Comparison of ENCODE assay signal across 17 mouse cellular contexts in the genomic region with DNA sequence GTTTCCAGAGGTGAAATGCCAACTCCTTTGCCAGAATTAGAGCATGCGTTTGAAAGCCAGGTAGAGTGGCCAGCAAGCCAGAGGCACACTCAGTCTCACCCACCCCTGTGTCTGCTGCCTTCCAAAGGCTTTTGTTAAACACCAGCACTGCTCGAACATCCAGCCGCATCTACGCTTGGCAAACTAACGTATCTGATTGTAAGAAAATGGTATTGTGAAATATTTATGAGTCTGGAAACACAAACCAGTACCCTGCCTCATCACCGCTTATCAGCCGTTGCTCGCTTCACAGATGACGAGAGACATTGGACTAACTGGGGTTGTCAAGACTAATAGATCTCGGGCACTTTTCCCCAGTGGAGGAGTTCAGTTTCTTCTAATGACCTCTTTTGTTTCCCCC.
A peak's percentile ranks its signal among the peaks of the same experiment; 100 is the strongest.
DNase-seq lines count a peak whose midpoint lies in the region; ATAC-seq lines count a peak whose summit lies in the region.
"Had no signal": no experiment of that assay in that cellular context is flagged by ENCODE, and none has a peak within 500 bp of the region (broad histone marks: within the 10 kb centered on the region; RNA-seq: fewer than 3 reads in every experiment).

No protein-coding gene starts in this region.

- H3K36me3 ChIP-seq in hindbrain, embryonic 12.5 days: no peaks in the 10 kb centered on the region
- no peaks in the 10 kb centered on the region for H3K36me3 ChIP-seq in hindbrain, embryonic 10.5 days
- no peaks in the 10 kb centered on the region for H3K36me3 ChIP-seq in hindbrain, embryonic 14.5 days (replicated peaks; ENCODE audit: control insufficient read depth, insufficient read depth)
- H3K36me3 ChIP-seq in neural tube, embryonic 11.5 days (ENCODE audit: control insufficient read depth, insufficient read depth, low read length): no peaks in the 10 kb centered on the region
- H3K36me3 ChIP-seq: G1E; heart, embryonic 13.5 days; limb, embryonic 13.5 days; liver, embryonic 15.5 days had no signal

- peaks cover 7% of the 10 kb centered on the region for H3K4me1 ChIP-seq in hindbrain, embryonic 12.5 days
- H3K4me1 ChIP-seq in hindbrain, embryonic 10.5 days (replicated peaks): peaks cover 6% of the 10 kb centered on the region; the same call in 1 of the 2 replicates
- peaks cover 7% of the 10 kb centered on the region for H3K4me1 ChIP-seq in hindbrain, embryonic 14.5 days (replicated peaks; ENCODE audit: control insufficient read depth, insufficient read depth, low read length)
- H3K4me1 ChIP-seq in neural tube, embryonic 11.5 days (ENCODE audit: control insufficient read depth, insufficient read depth, low read length): no peaks in the 10 kb centered on the region
- H3K4me1 ChIP-seq: heart, embryonic 13.5 days; limb, embryonic 13.5 days; liver, embryonic 15.5 days had no signal

- no peaks in the 10 kb centered on the region for H3K27me3 ChIP-seq in hindbrain, embryonic 12.5 days
- no peaks in the 10 kb centered on the region for H3K27me3 ChIP-seq in hindbrain, embryonic 10.5 days (ENCODE audit: insufficient read depth, poor library complexity, severe bottlenecking)
- H3K27me3 ChIP-seq in hindbrain, embryonic 14.5 days (ENCODE audit: control insufficient read depth, insufficient read depth, low read length): no peaks in the 10 kb centered on the region
- no peaks in the 10 kb centered on the region for H3K27me3 ChIP-seq in neural tube, embryonic 11.5 days (ENCODE audit: control insufficient read depth, insufficient read depth, low read length)
- H3K27me3 ChIP-seq: heart, embryonic 13.5 days; limb, embryonic 13.5 days; liver, embryonic 15.5 days had no signal

- no peak overlapping the region for H3K9ac ChIP-seq in hindbrain, embryonic 12.5 days
- H3K9ac ChIP-seq in hindbrain, embryonic 14.5 days: no peak overlapping the region
- H3K9ac ChIP-seq in neural tube, embryonic 11.5 days (ENCODE audit: low read length): no peak overlapping the region
- H3K9ac ChIP-seq: heart, embryonic 13.5 days; limb, embryonic 13.5 days; liver, embryonic 15.5 days had no signal

- H3K27ac ChIP-seq in hindbrain, embryonic 12.5 days: no peak overlapping the region
- H3K27ac ChIP-seq in hindbrain, embryonic 10.5 days: no peak overlapping the region
- H3K27ac ChIP-seq in hindbrain, embryonic 14.5 days: no peak overlapping the region
- no peak overlapping the region for H3K27ac ChIP-seq in neural tube, embryonic 11.5 days (ENCODE audit: low read depth, low read length)
- H3K27ac ChIP-seq: heart, embryonic 13.5 days; limb, embryonic 13.5 days; liver, embryonic 15.5 days had no signal

- peak; percentile 75; the same call in 1 of the 2 replicates for ATAC-seq in hindbrain, embryonic 12.5 days (ENCODE audit: low FRiP score)
- peak; percentile 62; the same call in 1 of the 2 replicates for ATAC-seq in hindbrain, embryonic 14.5 days (ENCODE audit: low FRiP score)
- ATAC-seq in neural tube, embryonic 11.5 days (ENCODE audit: insufficient read depth, low FRiP score, low TSS enrichment): 0 out of 2 replicates have a peak, but pooled peaks have one; percentile 31
- ATAC-seq: CD4-positive, CD25-positive, alpha-beta regulatory T cell, adult 4 months; intestine, postnatal 0 days; lung, postnatal 0 days had no signal

- H3K4me3 ChIP-seq in hindbrain, embryonic 12.5 days: no peak overlapping the region
- no peak overlapping the region for H3K4me3 ChIP-seq in hindbrain, embryonic 10.5 days
- no peak overlapping the region for H3K4me3 ChIP-seq in hindbrain, embryonic 14.5 days (replicated peaks; ENCODE audit: low read length)
- H3K4me3 ChIP-seq in neural tube, embryonic 11.5 days (ENCODE audit: low read depth, low read length): no peak overlapping the region
- H3K4me3 ChIP-seq: heart, embryonic 13.5 days; limb, embryonic 13.5 days; liver, embryonic 15.5 days had no signal

- no peaks in the 10 kb centered on the region for H3K9me3 ChIP-seq in hindbrain, embryonic 12.5 days (replicated peaks)
- no peaks in the 10 kb centered on the region for H3K9me3 ChIP-seq in hindbrain, embryonic 10.5 days
- H3K9me3 ChIP-seq in hindbrain, embryonic 14.5 days (ENCODE audit: control insufficient read depth, low read length): no peaks in the 10 kb centered on the region
- no peaks in the 10 kb centered on the region for H3K9me3 ChIP-seq in neural tube, embryonic 11.5 days (ENCODE audit: control insufficient read depth, low read length)
- H3K9me3 ChIP-seq: heart, embryonic 13.5 days; limb, embryonic 13.5 days; liver, embryonic 15.5 days had no signal

- WGBS in hindbrain, embryonic 12.5 days: 58% methylated on average over 10 of the region's 10 CpGs
- WGBS in hindbrain, embryonic 10.5 days: 75% methylated on average over 10 of the region's 10 CpGs
- 45% methylated on average over 10 of the region's 10 CpGs for WGBS in hindbrain, embryonic 14.5 days
- 65% methylated on average over 10 of the region's 10 CpGs for WGBS in neural tube, embryonic 11.5 days

- peak; percentile 13 for DNase-seq in cerebellum, adult 8-10 months
- DNase-seq in cerebellum, adult 11-12 months: no peak
- no peak for DNase-seq in hindbrain, embryonic 10.5 days (ENCODE audit: low spot score)
- DNase-seq in hindbrain, embryonic 14.5 days (ENCODE audit: low spot score): no peak
- peak; percentile 23 for DNase-seq in neural tube, embryonic 11.5 days (ENCODE audit: low spot score)
- no peak for DNase-seq in thymus, postnatal 36 days
- no peak for DNase-seq in lung, postnatal 14 days
- DNase-seq: heart, postnatal 36 days; kidney, postnatal 10 days had no signal

- H3K4me2 ChIP-seq in hindbrain, embryonic 12.5 days (replicated peaks): no peak overlapping the region
- no peak overlapping the region for H3K4me2 ChIP-seq in hindbrain, embryonic 14.5 days (replicated peaks)
- no peak overlapping the region for H3K4me2 ChIP-seq in neural tube, embryonic 11.5 days (ENCODE audit: low read depth)
- H3K4me2 ChIP-seq: heart, embryonic 13.5 days; limb, embryonic 13.5 days; liver, embryonic 15.5 days had no signal

Comparison
In these comparisons a context has a peak if more than half of its experiments do, and no peak if none do; other contexts are left out.
1. DNase-seq: peak in cerebellum, adult 8-10 months (single experiment) and neural tube, embryonic 11.5 days (single experiment); none in cerebellum, adult 11-12 months (single experiment), hindbrain, embryonic 10.5 days (single experiment), hindbrain, embryonic 14.5 days (single experiment), thymus, postnatal 36 days (0 of 2) and lung, postnatal 14 days (single experiment).
2. Peak in every context shown above with its lines, with median percentiles within 50 percentile points of each other: ATAC-seq.